Mouse (Mus musculus): ENCODE data around the gene Gm38655.
A peak's percentile ranks its signal among the peaks of the same experiment; 100 is the strongest.

The Gm38655 gene

GRCm38 (mm10) chr17:25175411-25175810 lies at the start of gene Gm38655:
Gene Gm38655 (minus strand): TSS chr17:25175471.
- DNase-seq = no peak

- DNase-seq = no peak
Observed at GRCm38 (mm10) chr17:25224586-25225222, 49.4 kb upstream of the Gm38655 start.

GRCm38 (mm10) chr17:25222951-25223601 lies 47.8 kb upstream of the Gm38655 start:
- peak; percentile 34 to 47 for DNase-seq

GRCm38 (mm10) chr17:25222504-25222940 lies 47.3 kb upstream of the Gm38655 start:
- DNase-seq = peak; percentile 42 to 65

- peak; percentile 79 to 84 for DNase-seq
Observed at GRCm38 (mm10) chr17:25221821-25222503, 46.7 kb upstream of the Gm38655 start.

GRCm38 (mm10) chr17:25220746-25221145 lies 45.5 kb upstream of the Gm38655 start:
- DNase-seq = no peak

GRCm38 (mm10) chr17:25219492-25220295 lies 44.4 kb upstream of the Gm38655 start:
- no peak for DNase-seq

GRCm38 (mm10) chr17:25218967-25219366 lies 43.7 kb upstream of the Gm38655 start:
- peak; percentile 45 to 51 for DNase-seq

GRCm38 (mm10) chr17:25215431-25215830 lies 40.2 kb upstream of the Gm38655 start:
- DNase-seq = no peak

- peak; percentile 22 to 26 for DNase-seq
Observed at GRCm38 (mm10) chr17:25211705-25212104, 36.4 kb upstream of the Gm38655 start.

GRCm38 (mm10) chr17:25210680-25211466 lies 35.6 kb upstream of the Gm38655 start:
- peak; percentile 78 to 80 for DNase-seq

- no peak for DNase-seq
Observed at GRCm38 (mm10) chr17:25210006-25210405, 34.7 kb upstream of the Gm38655 start.

- no peak for DNase-seq
Observed at GRCm38 (mm10) chr17:25202401-25202800, 27.1 kb upstream of the Gm38655 start.

GRCm38 (mm10) chr17:25189091-25189490 lies 13.8 kb upstream of the Gm38655 start:
- no peak for DNase-seq

GRCm38 (mm10) chr17:25188150-25189031 lies 13.1 kb upstream of the Gm38655 start, which contains the start of gene Unkl:
Gene Unkl (plus strand): TSS chr17:25188397.
- peak; percentile 31 to 77 for DNase-seq

GRCm38 (mm10) chr17:25187784-25188149 lies 12.5 kb upstream of the Gm38655 start:
- no peak for DNase-seq

GRCm38 (mm10) chr17:25184961-25185360 lies 9.7 kb upstream of the Gm38655 start:
- no peak for DNase-seq

- DNase-seq = peak; percentile 97 to 99
Observed at GRCm38 (mm10) chr17:25184129-25184691, 8.9 kb upstream of the Gm38655 start, which contains the start of gene BC003965. Gene BC003965 (plus strand): TSS chr17:25184554.

- DNase-seq = peak in 1 of 2 experiments; percentile 24
Observed at GRCm38 (mm10) chr17:25183232-25183631, 8.0 kb upstream of the Gm38655 start.

- DNase-seq = no peak
Observed at GRCm38 (mm10) chr17:25172558-25172957, 2.7 kb downstream of the Gm38655 start.

GRCm38 (mm10) chr17:25169706-25170105 lies 5.6 kb downstream of the Gm38655 start:
- no peak for DNase-seq
